Mouse (Mus musculus) hindbrain, postnatal 0 days (tissue): ENCODE measurements at regions not wholly inside any gene's neighbourhood (a gene's known extent, or its start where the extent isn't known, plus 50 kb on each side); places are given as distances from the start of the nearest gene placed in this dataset.

Experiments
- ATAC-seq: fragments of 200-750 bp; cut with Nextera tagmentation; 2 replicates; pipeline ENCODE4 v1.8.0; 2017; ENCODE audit warnings: mild to moderate bottlenecking, moderate TSS enrichment, moderate library complexity
- DNase-seq: peaks from one replicate; pipeline ENCODE4 v3.0.0-alpha.2; 2015; ENCODE audit warnings: low spot score
- H3K27ac ChIP-seq: fragments of 300-500 bp; sonication (generic); 2 replicates; pipeline ENCODE4 v1.5.1; 2014; ENCODE audit warnings: mild to moderate bottlenecking
- H3K27me3 ChIP-seq: fragments of 300-500 bp; sonication (generic); 2 replicates; pipeline ENCODE4 v1.6.1; 2014; ENCODE audit warnings: low read length, mixed read lengths; ENCODE audit not compliant: insufficient read depth
- H3K36me3 ChIP-seq: fragments of 300-500 bp; sonication (generic); 2 replicates; pipeline ENCODE4 v1.6.1; 2014; ENCODE audit warnings: low read length, mixed read lengths; ENCODE audit not compliant: insufficient read depth
- H3K4me1 ChIP-seq: fragments of 300-500 bp; sonication (generic); 2 replicates; pipeline ENCODE4 v1.6.1; 2014; ENCODE audit warnings: antibody characterized with exemption, low read length, mixed read lengths; ENCODE audit not compliant: insufficient read depth
- H3K4me2 ChIP-seq: fragments of 300-500 bp; sonication (generic); 2 replicates; pipeline ENCODE4 v1.6.1; 2014; ENCODE audit warnings: low read depth, mild to moderate bottlenecking, low read length, moderate library complexity, mixed read lengths
- H3K4me3 ChIP-seq: fragments of 300-500 bp; sonication (generic); 2 replicates; pipeline ENCODE4 v1.5.1; 2014; ENCODE audit warnings: low read length
- H3K9ac ChIP-seq: fragments of 300-500 bp; sonication (generic); replicated peaks from 2 replicates; pipeline ENCODE4 v1.6.1; 2014; ENCODE audit warnings: mild to moderate bottlenecking, low read length, moderate library complexity, mixed read lengths
- H3K9me3 ChIP-seq: fragments of 300-500 bp; sonication (generic); 2 replicates; pipeline ENCODE4 v1.6.1; 2016; ENCODE audit warnings: low read length, mixed read lengths
- CTCF ChIP-seq: IDR thresholded peaks from 2 replicates; pipeline ENCODE4 v1.5.1; 2016; ENCODE audit warnings: antibody characterized with exemption, control low read depth, low read depth
- WGBS: fragments of 180-500 bp; shearing (Covaris S2); extraction: QIAGEN DNeasy Blood & Tissue Kit; methylation state at CpG from one replicate; pipeline ENCODE4 v1.1.7; 2014; 5-methylcytosine and 5-hydroxymethylcytosine counted together

DNA sequence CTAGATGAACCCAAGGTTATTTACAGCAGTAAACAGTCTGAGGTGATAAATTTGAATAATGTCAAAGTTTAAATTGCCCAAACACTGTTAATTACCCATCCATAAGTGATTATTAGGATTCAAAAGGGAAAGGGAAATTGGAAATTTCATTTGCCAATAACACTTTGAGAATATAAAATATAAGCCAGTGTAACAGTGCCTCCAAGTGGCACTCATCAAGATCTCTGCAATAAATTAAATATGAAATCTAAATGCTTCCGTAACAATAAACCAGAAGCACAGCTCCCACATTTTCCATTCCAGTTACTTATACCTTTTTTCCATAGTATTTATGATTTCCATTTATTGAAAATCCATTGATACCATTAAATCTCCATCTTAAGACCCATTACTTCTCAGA is 284.3 kb upstream of the Kynu start:
- H3K4me3 ChIP-seq = no peak overlapping the region
- DNase-seq (peak; percentile 57), ATAC-seq (no peak)
- 60% methylated on average over 1 of the region's 1 CpGs for WGBS
- TF ChIP-seq CTCF = peak; percentile 33; the same call in 1 of the 2 replicates
- H3K4me2 ChIP-seq = no peak overlapping the region
- H3K36me3 ChIP-seq = no peaks in the 10 kb centered on the region
- H3K4me1 ChIP-seq = no peaks in the 10 kb centered on the region
- H3K27me3 ChIP-seq = no peaks in the 10 kb centered on the region
- no peaks in the 10 kb centered on the region for H3K9me3 ChIP-seq
- no peak overlapping the region for H3K9ac ChIP-seq
- H3K27ac ChIP-seq = no peak overlapping the region

DNA sequence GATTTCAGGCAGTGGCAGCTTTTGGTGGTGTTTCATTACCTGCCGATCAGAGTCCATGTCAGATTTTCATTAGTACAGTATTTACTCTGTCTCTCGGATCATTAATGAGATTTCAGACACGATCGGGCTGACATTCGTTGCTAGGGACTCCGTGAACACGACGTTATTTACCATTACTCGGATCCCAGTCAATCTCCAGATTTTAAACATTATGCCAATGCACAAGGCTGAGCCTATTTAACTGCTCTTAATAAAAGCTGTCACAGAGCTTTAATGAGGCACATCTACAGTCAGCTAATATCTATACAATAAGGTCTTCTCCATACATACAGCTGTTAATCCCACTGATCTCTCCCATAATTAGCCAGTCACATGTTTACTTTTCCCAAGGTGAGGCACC is 283.0 kb upstream of the Kynu start:
- no peaks in the 10 kb centered on the region for H3K4me1 ChIP-seq
- no peak overlapping the region for H3K27ac ChIP-seq
- no peak for ATAC-seq
- whole genome bisulfite sequencing = 47% methylated on average over 9 of the region's 9 CpGs
- DNase-seq = no peak
- H3K9ac ChIP-seq = no peak overlapping the region
- H3K4me3 ChIP-seq = no peak overlapping the region
- H3K9me3 ChIP-seq = no peaks in the 10 kb centered on the region
- no peak for TF ChIP-seq CTCF
- no peak overlapping the region for H3K4me2 ChIP-seq
- no peaks in the 10 kb centered on the region for H3K27me3 ChIP-seq
- H3K36me3 ChIP-seq = no peaks in the 10 kb centered on the region

DNA sequence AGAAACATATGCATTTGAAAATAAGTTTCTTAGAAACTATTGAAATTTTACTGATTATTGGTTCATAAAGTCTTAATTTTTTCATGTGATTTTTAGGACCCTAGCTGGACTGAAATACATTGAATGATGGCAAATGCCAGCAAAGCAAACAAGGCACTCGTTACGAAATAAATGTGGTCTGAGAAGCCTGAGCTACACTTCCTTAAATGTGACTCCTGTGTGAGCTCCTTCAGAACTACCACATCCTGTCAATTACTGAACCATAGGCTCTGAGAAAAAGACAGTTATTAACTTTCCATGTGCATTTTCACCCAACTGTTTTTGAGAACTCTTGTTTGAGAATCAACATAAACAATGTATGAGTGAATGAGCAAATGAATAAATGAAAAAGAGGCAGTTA is 281.1 kb upstream of the Kynu start:
- no peak for TF ChIP-seq CTCF
- Histone ChIP-seq H3K4me1 (no peaks in the 10 kb centered on the region), H3K27me3 (no peaks in the 10 kb centered on the region), H3K27ac (no peak overlapping the region), H3K4me3 (no peak overlapping the region), H3K4me2 (no peak overlapping the region), H3K9me3 (no peaks in the 10 kb centered on the region), H3K36me3 (no peaks in the 10 kb centered on the region), H3K9ac (no peak overlapping the region)
- ATAC-seq (no peak), DNase-seq (no peak)
- 86% methylated on average over 2 of the region's 2 CpGs for WGBS

DNA sequence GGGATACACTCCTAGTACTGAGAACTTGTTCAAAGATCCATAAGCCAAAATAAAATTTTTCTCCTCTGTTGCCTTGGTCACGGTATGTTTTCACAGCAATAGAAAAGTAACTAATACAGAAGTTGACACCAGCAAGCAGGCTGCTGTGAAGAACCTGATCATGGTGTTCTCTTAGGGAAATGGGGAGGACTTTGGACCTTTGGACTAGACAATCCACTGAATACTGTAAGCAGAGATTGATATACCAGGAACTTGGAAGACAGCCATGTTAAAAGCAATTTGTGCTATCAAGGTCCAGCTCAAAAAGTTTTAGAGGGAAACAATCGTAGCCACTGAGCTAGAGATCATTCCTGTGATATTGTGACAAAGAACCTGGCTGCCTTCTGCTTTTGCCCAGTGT is 259.3 kb upstream of the Kynu start:
- 86% methylated on average over 2 of the region's 2 CpGs for WGBS
- Histone ChIP-seq H3K4me2 (no peak overlapping the region), H3K9ac (no peak overlapping the region), H3K36me3 (no peaks in the 10 kb centered on the region), H3K4me3 (no peak overlapping the region), H3K27ac (no peak overlapping the region), H3K27me3 (no peaks in the 10 kb centered on the region), H3K4me1 (no peaks in the 10 kb centered on the region), H3K9me3 (no peaks in the 10 kb centered on the region)
- no peak for ATAC-seq
- TF ChIP-seq CTCF = no peak
- DNase-seq = no peak

DNA sequence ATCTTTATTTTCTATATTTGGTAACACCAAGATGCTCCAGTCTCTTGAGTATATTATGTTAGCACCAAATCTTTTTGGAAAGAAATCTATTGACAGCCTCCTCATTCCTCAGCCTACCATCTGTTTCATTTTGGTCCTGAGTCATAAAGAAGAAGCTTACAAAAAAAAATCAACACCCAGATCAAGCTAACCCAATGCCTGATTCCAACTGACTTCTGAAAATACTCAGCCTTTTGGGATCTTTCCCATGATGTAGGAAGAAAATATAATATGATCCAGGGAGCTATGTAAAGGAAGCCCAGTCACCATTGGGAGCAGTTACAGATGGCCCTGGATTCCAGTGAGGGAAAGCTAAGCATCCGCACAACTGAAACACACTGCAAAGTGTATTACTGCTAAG is 231.3 kb upstream of the Kynu start:
- H3K36me3 ChIP-seq = no peaks in the 10 kb centered on the region
- H3K9me3 ChIP-seq = no peaks in the 10 kb centered on the region
- WGBS = 93% methylated on average over 1 of the region's 1 CpGs
- ATAC-seq (no peak), DNase-seq (no peak)
- H3K4me1 ChIP-seq = no peaks in the 10 kb centered on the region
- H3K4me2 ChIP-seq = no peak overlapping the region
- TF ChIP-seq CTCF = no peak
- no peaks in the 10 kb centered on the region for H3K27me3 ChIP-seq
- no peak overlapping the region for H3K4me3 ChIP-seq
- H3K27ac ChIP-seq = no peak overlapping the region
- H3K9ac ChIP-seq = no peak overlapping the region

DNA sequence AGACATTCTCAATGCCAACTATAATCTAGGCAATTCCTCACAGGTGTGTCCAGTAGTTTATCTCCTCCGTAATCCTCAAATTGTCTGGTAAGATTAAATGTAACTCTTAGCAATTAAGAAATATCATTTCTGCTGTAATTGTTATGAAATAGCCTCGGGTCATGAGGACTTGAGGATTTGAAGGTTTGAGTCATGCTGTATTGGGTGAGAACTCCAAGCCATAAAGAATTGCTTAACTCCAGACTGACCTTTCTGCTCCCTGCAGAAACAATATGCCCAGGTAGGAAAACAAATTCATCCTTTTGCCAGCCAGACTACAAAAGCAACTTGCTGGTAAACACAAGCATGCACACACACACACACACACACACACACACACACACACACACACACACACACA is 190.8 kb upstream of the Kynu start:
- Histone ChIP-seq H3K4me2 (no peak overlapping the region), H3K36me3 (no peaks in the 10 kb centered on the region), H3K27me3 (no peaks in the 10 kb centered on the region), H3K9me3 (no peaks in the 10 kb centered on the region), H3K4me3 (no peak overlapping the region), H3K27ac (no peak overlapping the region), H3K9ac (no peak overlapping the region), H3K4me1 (no peaks in the 10 kb centered on the region)
- TF ChIP-seq CTCF = no peak
- 82% methylated on average over 2 of the region's 2 CpGs for WGBS
- DNase-seq = no peak
- no peak for ATAC-seq

DNA sequence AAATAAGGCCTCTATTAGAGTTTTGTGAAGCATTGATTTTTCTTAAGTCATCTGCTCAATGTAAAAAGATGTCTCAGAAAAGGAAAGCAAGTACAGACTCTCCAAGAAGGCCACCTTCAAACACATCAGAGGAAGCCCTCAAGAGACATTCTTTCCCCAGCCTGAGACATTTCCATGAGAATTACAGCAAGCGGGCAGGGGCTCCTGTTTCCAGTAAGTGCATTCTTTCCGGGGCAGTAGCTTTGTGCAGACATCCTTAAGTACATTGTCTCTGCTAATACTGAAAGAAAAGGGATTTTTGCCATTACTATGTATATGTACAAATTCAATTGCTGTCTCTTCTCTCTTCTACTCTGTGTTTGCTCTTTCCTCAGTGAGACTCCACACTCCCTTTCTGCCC is 189.3 kb upstream of the Kynu start:
- WGBS = 31% methylated on average over 2 of the region's 2 CpGs
- H3K27ac ChIP-seq = no peak overlapping the region
- H3K4me3 ChIP-seq = no peak overlapping the region
- no peaks in the 10 kb centered on the region for H3K4me1 ChIP-seq
- no peaks in the 10 kb centered on the region for H3K9me3 ChIP-seq
- H3K9ac ChIP-seq = no peak overlapping the region
- H3K36me3 ChIP-seq = no peaks in the 10 kb centered on the region
- DNase-seq (no peak), ATAC-seq (no peak)
- TF ChIP-seq CTCF = no peak
- no peaks in the 10 kb centered on the region for H3K27me3 ChIP-seq
- H3K4me2 ChIP-seq = no peak overlapping the region
